Mouse (Mus musculus) erythroblast, embryonic 14.5 days (primary cell): ENCODE results near the gene Kcnrg. TPM values are rescaled to one million over a fixed set of nuclear protein-coding genes. Genes with fewer than 3 reads are reported as not detected.

Experiments used
- H3K27me3 ChIP-seq: 2 replicates; pipeline ENCODE4 v1.6.1; 2012; ENCODE audit warnings: inconsistent platforms; ENCODE audit not compliant: control insufficient read depth
- H3K36me3 ChIP-seq: 2 replicates; pipeline ENCODE4 v1.6.1; 2012; ENCODE audit warnings: mild to moderate bottlenecking, inconsistent platforms; ENCODE audit not compliant: control insufficient read depth
- H3K4me1 ChIP-seq: 2 replicates; pipeline ENCODE4 v1.6.1; 2012; ENCODE audit warnings: inconsistent platforms; ENCODE audit not compliant: control insufficient read depth
- H3K4me3 ChIP-seq: replicated peaks from 2 replicates; pipeline ENCODE3; 2012; ENCODE audit warnings: moderate library complexity, mild to moderate bottlenecking, inconsistent platforms
- H3K9me3 ChIP-seq: 2 replicates; pipeline ENCODE4 v1.6.1; 2012; ENCODE audit warnings: low read length, inconsistent platforms, mixed read lengths; ENCODE audit not compliant: control insufficient read depth
- GATA1 ChIP-seq: IDR thresholded peaks from 2 replicates; pipeline ENCODE4 v1.6.1; 2012; ENCODE audit warnings: low read length, inconsistent platforms, mixed read lengths
- TAL1 ChIP-seq: IDR thresholded peaks from 3 replicates; pipeline ENCODE4 v1.6.1; 2012; ENCODE audit warnings: low read length, inconsistent platforms, mixed read lengths
- polyA plus RNA-seq: library from polyadenylated mRNA; stranded (reverse); fragments of >175 nt; gene quantifications from 2 replicates; pipeline ENCODE4 v1.2.3, GENCODE M21; 2012

Gene Kcnrg
- polyA plus RNA-seq, 1 experiment, result not detected

DNA sequence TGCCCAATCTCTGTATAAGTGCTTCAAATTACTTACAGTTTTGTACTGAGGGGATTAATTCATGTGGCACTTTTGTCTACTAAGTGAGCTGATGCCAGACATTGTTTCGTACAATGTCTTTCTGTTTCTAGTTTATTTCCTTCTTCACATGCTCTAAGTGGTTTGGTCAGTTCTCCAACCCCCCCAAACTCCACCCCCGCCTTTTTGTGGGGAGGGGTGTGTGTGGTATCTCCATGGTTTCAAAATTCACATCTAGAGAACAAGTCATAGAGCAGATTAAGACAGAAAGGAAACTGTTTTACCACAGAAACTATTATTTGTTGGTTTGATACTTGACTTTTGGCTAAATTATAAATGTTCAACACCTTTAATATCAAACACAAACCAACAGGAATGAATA, 13.1 kb downstream of the Kcnrg start:
- H3K4me1 ChIP-seq, result no peaks in the 10 kb centered on the region
- H3K4me3 ChIP-seq, result no peak overlapping the region
- no peaks in the 10 kb centered on the region for H3K9me3 ChIP-seq
- no peaks in the 10 kb centered on the region for H3K27me3 ChIP-seq
- no peak for TF ChIP-seq GATA1
- no peak for TF ChIP-seq TAL1
- H3K36me3 ChIP-seq, result peaks cover 28% of the 10 kb centered on the region

DNA sequence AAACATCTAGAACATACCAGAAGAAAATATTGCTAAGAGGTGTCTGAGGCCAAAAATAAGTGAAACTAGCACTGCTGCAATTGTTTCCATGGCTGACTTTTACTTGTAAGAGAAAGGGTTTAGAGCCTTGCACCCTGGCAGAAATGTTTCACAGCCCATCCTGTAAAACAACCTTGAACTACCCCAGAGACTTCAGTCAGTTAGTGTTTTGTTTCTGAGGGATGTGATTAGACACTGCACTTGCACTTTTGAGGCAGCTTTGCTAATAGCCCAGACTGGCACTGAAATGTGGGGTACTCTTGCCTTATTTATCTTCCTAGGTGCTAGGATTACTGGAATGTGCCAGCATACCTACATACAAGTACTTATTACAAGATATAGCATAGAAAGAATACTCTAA, 28.7 kb downstream of the Kcnrg start:
- H3K4me3 ChIP-seq, result no peak overlapping the region
- no peak for TF ChIP-seq GATA1
- TF ChIP-seq TAL1, result no peak
- H3K4me1 ChIP-seq, result peaks cover 6% of the 10 kb centered on the region
- no peaks in the 10 kb centered on the region for H3K9me3 ChIP-seq
- no peaks in the 10 kb centered on the region for H3K27me3 ChIP-seq
- peaks cover 98% of the 10 kb centered on the region for H3K36me3 ChIP-seq

DNA sequence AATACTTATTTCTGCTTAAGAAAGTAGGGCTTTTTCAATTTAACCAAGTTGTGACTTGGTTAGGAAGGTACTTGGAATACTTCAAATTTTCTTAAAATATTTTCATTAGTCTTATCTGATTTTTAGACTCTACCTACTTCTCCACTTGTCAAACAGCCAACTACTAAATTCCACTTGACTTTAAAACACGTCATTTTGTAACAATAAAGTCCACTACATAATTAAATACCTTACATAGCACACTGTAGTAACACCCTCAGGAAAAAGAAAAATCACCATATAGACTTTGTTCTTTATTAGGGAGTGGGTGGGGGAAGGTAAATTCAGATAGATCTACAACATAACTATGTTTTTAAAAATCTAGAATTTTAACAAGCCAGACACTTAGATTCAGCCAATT, 35.4 kb downstream of the Kcnrg start:
- Histone ChIP-seq H3K4me3 (no peak overlapping the region), H3K36me3 (peaks cover 85% of the 10 kb centered on the region), H3K27me3 (no peaks in the 10 kb centered on the region), H3K4me1 (peaks cover 15% of the 10 kb centered on the region), H3K9me3 (no peaks in the 10 kb centered on the region)
- no peak for TF ChIP-seq TAL1
- TF ChIP-seq GATA1, result no peak

DNA sequence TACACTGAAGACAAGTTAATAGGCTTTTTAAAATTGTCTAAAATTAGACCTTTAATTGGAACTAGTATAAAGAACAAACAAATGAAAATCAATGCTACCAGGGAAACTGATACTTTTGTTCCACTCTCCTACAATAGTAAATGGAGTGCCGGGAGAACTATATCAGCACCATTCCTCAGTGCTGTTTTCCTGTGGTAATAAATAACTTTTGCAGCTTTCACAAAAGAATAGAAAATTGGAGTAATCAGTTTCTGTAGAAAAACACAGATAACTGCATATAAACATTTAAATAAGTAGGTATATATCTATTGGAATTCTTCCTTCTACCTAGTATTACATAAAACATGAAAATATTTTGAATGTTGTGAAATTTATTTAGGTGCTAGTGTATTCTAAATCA, 38.3 kb downstream of the Kcnrg start:
- TF ChIP-seq TAL1 (no peak), GATA1 (no peak)
- peak overlapping the region; percentile 79 for H3K4me3 ChIP-seq
- no peaks in the 10 kb centered on the region for H3K9me3 ChIP-seq
- H3K36me3 ChIP-seq, result peaks cover 64% of the 10 kb centered on the region
- H3K27me3 ChIP-seq, result no peaks in the 10 kb centered on the region
- peaks cover 27% of the 10 kb centered on the region for H3K4me1 ChIP-seq

DNA sequence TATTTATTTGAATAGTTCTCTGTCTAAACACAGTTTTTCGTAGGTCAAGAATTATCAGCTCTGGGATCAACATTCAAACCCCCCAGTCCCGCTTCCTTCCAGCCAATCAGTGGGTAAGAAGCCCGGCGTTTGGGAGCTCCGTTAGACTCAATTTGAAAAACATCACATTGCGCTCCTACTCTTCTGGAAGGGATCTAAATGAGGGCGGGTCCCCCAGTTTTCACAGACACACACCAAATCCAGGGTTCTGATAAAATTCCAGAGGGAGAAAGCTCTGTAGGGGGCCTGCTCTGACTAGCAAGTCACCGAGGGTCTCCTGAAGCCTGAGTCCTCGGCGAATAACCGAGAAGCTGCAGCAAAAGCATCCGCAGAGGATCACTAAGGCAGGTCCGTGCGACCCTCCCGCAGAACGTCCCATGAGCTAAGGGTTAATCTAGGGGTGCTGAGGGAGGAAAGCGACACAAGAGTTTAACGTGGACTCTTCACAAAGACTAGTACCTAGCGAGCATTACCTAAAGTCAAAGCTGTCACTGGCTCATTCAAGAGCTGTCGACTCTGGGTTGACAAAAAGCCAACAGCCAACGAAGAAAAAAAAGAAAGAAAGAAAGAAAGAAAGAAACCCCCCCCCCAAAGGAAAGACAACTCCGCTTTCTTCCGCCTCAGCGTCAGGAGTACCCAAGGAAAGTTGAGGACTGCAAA, 40.1 kb downstream of the Kcnrg start:
- TF ChIP-seq GATA1, result peak; percentile 90
- TF ChIP-seq TAL1, result no peak
- Histone ChIP-seq H3K4me3 (peak overlapping the region; percentile 79), H3K4me1 (peaks cover 44% of the 10 kb centered on the region)

DNA sequence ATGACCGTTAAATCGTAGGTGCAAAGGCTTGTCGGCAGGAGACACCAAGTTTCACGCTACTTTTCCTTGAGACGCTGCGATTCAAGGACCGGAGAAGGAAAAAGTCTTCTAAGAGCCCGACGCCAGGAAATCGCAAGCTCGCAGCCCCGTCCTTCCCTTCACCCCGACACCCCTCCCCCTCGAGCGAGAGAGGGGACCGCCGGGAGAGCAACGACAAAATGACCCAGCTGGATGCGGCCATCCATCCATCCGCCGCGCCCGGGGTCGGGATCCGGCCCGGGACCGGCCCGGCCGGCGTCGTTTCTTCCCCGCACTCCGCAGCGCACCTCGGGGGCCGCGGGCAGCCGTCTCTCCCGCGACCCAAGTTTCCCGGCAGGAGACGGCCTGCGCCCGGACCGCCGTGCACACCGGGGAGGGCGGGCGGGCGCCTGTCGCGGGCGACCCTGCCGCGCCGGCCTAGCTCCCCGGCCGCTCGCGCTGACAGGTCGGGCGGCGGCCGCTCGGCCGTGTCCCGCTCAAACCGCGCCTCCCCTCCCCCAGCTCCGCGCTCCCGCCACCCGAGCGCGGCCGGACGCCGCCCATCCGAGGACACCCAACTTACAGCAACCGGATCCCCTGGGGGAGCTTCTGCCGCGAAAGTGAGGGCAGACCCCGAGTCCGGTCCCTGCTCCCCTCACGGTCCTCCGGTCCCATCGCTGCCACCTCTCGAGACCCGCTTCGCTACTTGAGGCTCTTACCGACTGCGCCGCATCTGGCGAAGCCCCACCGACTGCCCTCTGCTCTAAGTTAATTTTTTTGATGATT, 40.8 kb downstream of the Kcnrg start:
- TF ChIP-seq TAL1, result no peak
- no peak for TF ChIP-seq GATA1

More for the DNA sequence above, 40.1 kb downstream of the Kcnrg start:
- Histone ChIP-seq H3K9me3 (no peaks in the 10 kb centered on the region), H3K36me3 (peaks cover 62% of the 10 kb centered on the region), H3K27me3 (no peaks in the 10 kb centered on the region)

DNA sequence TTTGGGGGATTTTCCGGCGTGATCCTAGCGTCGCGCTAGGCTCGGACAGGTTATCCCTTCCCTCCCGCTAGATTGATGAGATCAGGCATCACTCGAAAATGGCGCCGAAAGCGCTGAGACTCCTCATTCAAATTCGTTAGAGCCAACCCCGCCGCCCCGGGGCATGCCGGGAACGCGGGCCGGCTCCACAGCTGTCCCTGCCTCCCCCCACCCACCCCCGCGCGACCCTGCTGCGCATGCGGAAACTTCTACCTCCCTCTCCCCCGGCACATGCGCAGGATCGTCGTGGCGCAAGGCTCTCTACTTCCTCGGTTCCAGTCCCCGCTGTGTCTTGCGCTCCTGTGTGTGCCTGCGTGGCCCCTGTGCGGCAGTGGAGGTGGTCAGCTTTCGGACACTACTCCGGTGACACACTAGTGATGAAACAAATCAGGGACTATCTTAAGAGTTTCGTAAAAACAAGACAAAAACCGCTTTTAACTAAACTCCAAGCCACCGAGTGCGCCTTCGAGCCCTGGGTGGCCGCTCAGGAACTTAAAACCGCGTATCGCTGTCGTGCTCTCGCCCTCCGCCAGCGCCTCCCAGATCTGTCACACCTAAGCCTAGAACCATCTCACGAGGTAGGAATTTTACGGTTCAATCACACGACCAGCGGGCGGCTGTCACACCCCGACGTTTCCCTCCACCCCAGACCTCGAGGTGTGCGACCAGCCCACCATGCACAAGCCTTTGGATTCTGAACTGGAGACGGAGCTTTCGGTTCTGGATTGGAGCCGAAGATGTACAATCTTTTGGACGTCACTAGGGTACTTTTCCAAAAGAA, 41.6 kb downstream of the Kcnrg start:
- H3K27me3 ChIP-seq, result no peaks in the 10 kb centered on the region
- TF ChIP-seq TAL1 (no peak), GATA1 (peak; percentile 21; the same call in 1 of the 2 replicates)
- peaks cover 58% of the 10 kb centered on the region for H3K36me3 ChIP-seq
- H3K4me1 ChIP-seq, result peaks cover 58% of the 10 kb centered on the region
- no peaks in the 10 kb centered on the region for H3K9me3 ChIP-seq
- peak overlapping the region; percentile 79 for H3K4me3 ChIP-seq

More for the DNA sequence above, 40.8 kb downstream of the Kcnrg start:
- H3K36me3 ChIP-seq, result peaks cover 61% of the 10 kb centered on the region
- H3K9me3 ChIP-seq, result no peaks in the 10 kb centered on the region
- peak overlapping the region; percentile 79 for H3K4me3 ChIP-seq
- H3K4me1 ChIP-seq, result peaks cover 51% of the 10 kb centered on the region
- no peaks in the 10 kb centered on the region for H3K27me3 ChIP-seq

DNA sequence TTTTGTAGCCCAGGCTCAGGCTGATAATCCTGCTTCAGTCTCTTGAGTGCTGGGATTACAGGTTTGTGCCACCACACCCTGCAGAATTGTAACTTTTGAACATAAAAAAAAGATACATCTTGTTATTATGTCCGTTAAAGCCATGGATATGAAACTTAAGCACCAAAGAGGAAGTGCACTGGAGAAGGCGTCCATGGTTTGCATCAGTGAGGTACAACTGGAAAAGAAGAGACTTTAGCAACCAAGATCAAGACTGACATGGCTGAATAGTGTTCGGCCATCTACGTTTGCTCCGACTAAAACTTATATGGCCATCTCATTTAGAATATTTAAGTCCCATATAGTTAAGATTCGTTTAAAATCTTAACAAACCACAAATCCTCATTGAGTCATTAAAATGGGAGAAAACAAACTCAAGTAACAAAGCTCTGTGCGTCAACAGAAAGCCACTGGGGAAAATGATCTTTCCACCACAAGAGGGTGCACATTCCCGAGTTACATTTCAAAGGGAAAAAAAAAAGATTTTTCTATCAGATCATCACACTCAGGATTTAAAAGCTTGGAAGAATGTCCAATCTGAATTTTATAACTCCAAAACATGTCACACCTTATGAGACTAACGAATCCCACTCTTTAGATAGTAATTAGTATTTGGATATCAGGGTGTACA, 43.2 kb downstream of the Kcnrg start:
- peak overlapping the region; percentile 79 for H3K4me3 ChIP-seq
- peaks cover 67% of the 10 kb centered on the region for H3K4me1 ChIP-seq
- TF ChIP-seq GATA1, result no peak
- no peak for TF ChIP-seq TAL1
- H3K36me3 ChIP-seq, result peaks cover 59% of the 10 kb centered on the region
- H3K27me3 ChIP-seq, result no peaks in the 10 kb centered on the region
- H3K9me3 ChIP-seq, result no peaks in the 10 kb centered on the region
